Mouse (Mus musculus) ES-E14 (cell line): ENCODE results near the gene Efna2. TPM values are rescaled to one million over a fixed set of nuclear protein-coding genes. Genes with fewer than 3 reads are reported as not detected.

ENCODE experiments used
- DNase-seq: peaks from one replicate; pipeline ENCODE4 v3.0.0-alpha.2; 2013; ENCODE audit warnings: low read depth, low spot score
- H3K27ac ChIP-seq: 2 replicates; pipeline ENCODE4 v1.5.1; 2012; ENCODE audit warnings: low read depth, mild to moderate bottlenecking, low read length, moderate library complexity, mixed read lengths; ENCODE audit not compliant: poor library complexity, insufficient read depth, severe bottlenecking
- H3K36me3 ChIP-seq: 2 replicates; pipeline ENCODE4 v1.6.1; 2012; ENCODE audit warnings: mild to moderate bottlenecking, low read length, moderate library complexity, mixed read lengths; ENCODE audit not compliant: control insufficient read depth, poor library complexity, insufficient read depth, severe bottlenecking
- H3K4me1 ChIP-seq, 2 experiments: fragments of 150-350 bp in 1 of 2; sonication (generic) in 1 of 2; 2 replicates each; pipeline ENCODE4 v1.6.1; 2012; ENCODE audit warnings: low read length in 2 of 2, mild to moderate bottlenecking in 1 of 2, mixed read lengths in 1 of 2; ENCODE audit not compliant: control insufficient read depth in 2 of 2, insufficient read depth in 2 of 2, poor library complexity in 1 of 2
- H3K4me3 ChIP-seq, 2 experiments: fragments of 150-350 bp in 1 of 2; sonication (generic) in 1 of 2; 2 replicates each; pipeline ENCODE4 v1.5.1; 2012; ENCODE audit warnings: low read length in 2 of 2, low read depth in 1 of 2, mild to moderate bottlenecking in 1 of 2, mixed read lengths in 1 of 2; ENCODE audit not compliant: insufficient read depth in 1 of 2, poor library complexity in 1 of 2, severe bottlenecking in 1 of 2
- H3K9ac ChIP-seq: 2 replicates; pipeline ENCODE4 v1.6.1; 2012; ENCODE audit warnings: low read depth, mild to moderate bottlenecking, low read length, mixed read lengths; ENCODE audit not compliant: poor library complexity, insufficient read depth, severe bottlenecking
- H3K9me3 ChIP-seq: fragments of 150-350 bp; sonication (generic); 2 replicates; pipeline ENCODE4 v1.6.1; 2012; ENCODE audit warnings: low read depth, mild to moderate bottlenecking, low read length; ENCODE audit not compliant: control insufficient read depth, insufficient read depth
- CHD2 ChIP-seq: IDR thresholded peaks from 2 replicates; pipeline ENCODE4 v1.6.1; 2014; ENCODE audit warnings: mild to moderate bottlenecking, low read depth, low read length, inconsistent platforms
- HCFC1 ChIP-seq: IDR thresholded peaks from 2 replicates; pipeline ENCODE4 v1.6.1; 2012; ENCODE audit warnings: low read length, inconsistent platforms, borderline replicate concordance; ENCODE audit not compliant: insufficient read depth
- MAFK ChIP-seq: IDR thresholded peaks from 2 replicates; pipeline ENCODE4 v1.6.1; 2014; ENCODE audit warnings: mild to moderate bottlenecking, low read depth, low read length, inconsistent platforms; ENCODE audit not compliant: insufficient read depth
- ZC3H11A ChIP-seq: IDR thresholded peaks from 2 replicates; pipeline ENCODE4 v1.6.1; 2012; ENCODE audit warnings: low read depth, mild to moderate bottlenecking, inconsistent platforms, low read length, borderline replicate concordance
- ZNF384 ChIP-seq: IDR thresholded peaks from 2 replicates; pipeline ENCODE4 v1.6.1; 2012; ENCODE audit warnings: low read depth, low read length, inconsistent platforms
- in situ Hi-C, 2 experiments: fragments of 600-800 bp; cut with MboI; formaldehyde crosslinking; loops; one replicate each; pipeline ENCODE4 v1.15.1; 2025; ENCODE audit warnings: low sequenced_read_pairs in 2 of 2, inconsistent platforms in 1 of 2; ENCODE audit not compliant: unreplicated experiment in 2 of 2
- total RNA-seq: library from RNA; depleted of rRNA; stranded (reverse); fragments of 300-350 nt; gene quantifications from 2 replicates; pipeline ENCODE4 v1.2.3, GENCODE M21; 2012

The Efna2 gene
- total RNA-seq, 1 experiment, result 2.7 TPM

GRCm38 (mm10) chr10:80189999-80190398, 10.7 kb downstream of the Efna2 start:
- in situ Hi-C loops, result no loop called here
- Histone ChIP-seq H3K9me3 (no peaks in the 10 kb centered on the region), H3K9ac (no peak overlapping the region), H3K36me3 (no peaks in the 10 kb centered on the region), H3K4me3 (peak overlapping the region; percentile 47 to 55; a peak in 2 of 4 replicates), H3K4me1 (peaks cover 2 to 20% of the 10 kb centered on the region in 2 experiments; a peak in 2 of 4 replicates), H3K27ac (no peak overlapping the region)
- TF ChIP-seq ZNF384, result no peak
- TF ChIP-seq CHD2, result no peak
- TF ChIP-seq MAFK, result no peak
- no peak for TF ChIP-seq ZC3H11A
- TF ChIP-seq HCFC1, result no peak
- DNase-seq, result no peak

GRCm38 (mm10) chr10:80190491-80191051, 11.3 kb downstream of the Efna2 start:
- no peak for TF ChIP-seq CHD2
- TF ChIP-seq MAFK, result no peak
- TF ChIP-seq ZNF384, result no peak
- no peak for TF ChIP-seq HCFC1
- TF ChIP-seq ZC3H11A, result no peak
- Histone ChIP-seq H3K4me1 (peaks cover 2 to 20% of the 10 kb centered on the region in 2 experiments; a peak in 2 of 4 replicates), H3K4me3 (peak overlapping the region; percentile 47 to 55), H3K9me3 (no peaks in the 10 kb centered on the region), H3K9ac (0 out of 2 replicates have a peak overlapping the region, but pooled peaks have one; percentile 15), H3K36me3 (no peaks in the 10 kb centered on the region), H3K27ac (no peak overlapping the region)
- DNase-seq, result no peak
- in situ Hi-C loops, result no loop called here

GRCm38 (mm10) chr10:80193976-80194375, 14.7 kb downstream of the Efna2 start:
- H3K9me3 ChIP-seq, result no peaks in the 10 kb centered on the region
- DNase-seq, result no peak
- H3K4me3 ChIP-seq, result no peak overlapping the region
- no peak overlapping the region for H3K27ac ChIP-seq
- peaks cover 0 to 10% of the 10 kb centered on the region in 2 experiments; a peak in 2 of 4 replicates for H3K4me1 ChIP-seq
- H3K9ac ChIP-seq, result no peak overlapping the region
- no peaks in the 10 kb centered on the region for H3K36me3 ChIP-seq
- in situ Hi-C loops, result no loop called here
- TF ChIP-seq HCFC1 (no peak), CHD2 (no peak), ZC3H11A (no peak), ZNF384 (no peak), MAFK (no peak)

- H3K36me3 ChIP-seq, result no peaks in the 10 kb centered on the region
- no peak overlapping the region for H3K9ac ChIP-seq
- in situ Hi-C loops, result no loop called here
- H3K9me3 ChIP-seq, result no peaks in the 10 kb centered on the region
- no peak for TF ChIP-seq MAFK
- TF ChIP-seq HCFC1, result no peak
- no peak for TF ChIP-seq ZC3H11A
- TF ChIP-seq ZNF384, result no peak
- TF ChIP-seq CHD2, result no peak
- H3K27ac ChIP-seq, result no peak overlapping the region
- H3K4me3 ChIP-seq, result no peak overlapping the region
- DNase-seq, result no peak
- H3K4me1 ChIP-seq, result peaks cover 0 to 10% of the 10 kb centered on the region in 2 experiments; a peak in 2 of 4 replicates
Observed at GRCm38 (mm10) chr10:80194441-80194840, 15.2 kb downstream of the Efna2 start.
